Mouse (Mus musculus): Measurements from ENCODE around the gene Hspe1.

Gene Hspe1

DNA sequence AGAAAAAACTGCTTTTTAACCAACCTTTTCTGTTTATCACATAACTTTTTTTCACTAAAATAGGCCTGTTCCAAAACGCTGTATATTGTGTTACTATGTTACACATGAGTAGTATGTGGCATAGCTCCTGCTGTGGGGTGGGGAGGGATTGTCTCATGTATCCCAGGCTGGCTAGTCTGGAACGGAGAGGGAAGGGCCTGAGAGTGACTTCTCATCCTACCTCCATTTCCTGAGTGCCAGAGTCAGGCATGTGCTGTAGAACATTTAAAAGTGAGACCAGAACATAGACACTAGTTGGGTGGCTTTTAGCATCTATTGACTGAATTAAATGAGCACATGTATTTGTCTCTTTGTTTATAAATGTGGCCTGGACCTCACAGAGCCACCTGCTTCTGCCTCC, 45.2 kb downstream of the Hspe1 start:
- in situ Hi-C loops (cut with MboI, MseI): no loop called here

DNA sequence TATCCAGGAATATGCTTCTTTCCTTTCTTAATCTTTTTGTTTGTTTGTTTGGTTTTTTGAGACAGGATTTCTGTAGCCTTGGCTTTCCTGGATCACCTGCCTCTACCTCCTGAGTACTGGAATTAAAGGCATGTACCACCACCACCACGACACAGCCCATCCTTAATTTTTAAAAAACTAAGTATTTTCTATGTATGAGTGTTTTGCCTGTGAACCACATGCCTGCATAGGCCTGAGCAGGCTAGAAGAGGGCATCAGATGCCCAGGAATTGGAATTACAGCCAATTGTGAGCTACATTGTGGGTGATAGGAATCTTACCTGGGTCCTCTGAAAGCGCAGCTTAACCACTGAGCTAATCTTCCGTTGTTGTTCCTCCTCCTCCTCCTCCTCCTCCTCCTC, 46.4 kb downstream of the Hspe1 start:
- in situ Hi-C loops (cut with MboI, MseI): no loop called here

DNA sequence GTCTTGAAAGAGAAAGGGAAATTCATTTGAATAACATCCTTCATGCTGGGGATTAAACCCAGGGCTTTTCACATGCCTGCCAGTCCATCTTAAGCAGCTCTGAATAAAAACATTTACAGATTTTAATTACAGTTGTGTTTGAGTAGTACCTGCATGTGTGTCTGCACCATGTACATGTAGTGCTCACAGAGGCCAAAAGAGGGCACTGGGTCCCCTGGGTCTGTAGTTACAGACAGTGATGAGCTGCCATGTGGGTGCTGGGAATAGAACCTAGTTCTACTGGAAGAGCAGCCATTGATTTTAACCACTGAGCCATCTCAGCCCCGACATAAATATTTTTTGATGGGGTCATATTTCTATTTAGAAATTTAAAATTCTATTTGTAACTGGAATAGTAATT, 47.9 kb downstream of the Hspe1 start:
- in situ Hi-C loops (cut with MboI, MseI): no loop called here
